Mouse (Mus musculus) forebrain, embryonic 11.5 days (tissue): ENCODE data around the gene Tmem220. TPM values are rescaled to one million over a fixed set of nuclear protein-coding genes. Genes with fewer than 3 reads are reported as not detected.

Source experiments
- polyA plus RNA-seq: library from polyadenylated mRNA; unstranded; fragments of >200 nt; fragmentation: Nextera tagmentation; extraction: Ambion mirVana; gene quantifications from 2 replicates; pipeline ENCODE4 v1.2.1, GENCODE M21; 2014

Gene Tmem220
- polyA plus RNA-seq, 1 experiment from 2014 or later, result 0.49 TPM

Other genes starting within 250 kb of the Tmem220 start
- gene Pirt, start 113.2 kb upstream of the Tmem220 start, polyA plus RNA-seq, result 0.31 and 0.43 TPM in 2 replicates
- not detected in 2 replicates for gene Tmem238l, start 68.5 kb upstream of the Tmem220 start, polyA plus RNA-seq
- gene Adprm, start 27.4 kb downstream of the Tmem220 start, polyA plus RNA-seq, result 30.7 and 31.9 TPM in 2 replicates
- gene Sco1, start 27.5 kb downstream of the Tmem220 start, polyA plus RNA-seq, result 19.7 and 21.9 TPM in 2 replicates
- gene Myh3, start 53.1 kb downstream of the Tmem220 start, polyA plus RNA-seq, result 0.48 and 0.59 TPM in 2 replicates
- gene Myh2, start 145.9 kb downstream of the Tmem220 start, polyA plus RNA-seq, result not detected in 2 replicates
- not detected in 2 replicates for gene Myh1, start 174.9 kb downstream of the Tmem220 start, polyA plus RNA-seq
- gene Myh4, start 212.9 kb downstream of the Tmem220 start, polyA plus RNA-seq, result not detected in 2 replicates